Mouse (Mus musculus) cerebellum, adult 2 months (tissue): ENCODE measurements around the gene Smad3.

Experiments
- CTCF ChIP-seq: fragments of 200-500 bp; IDR thresholded peaks from 2 replicates; pipeline ENCODE4 v1.5.1; 2011; ENCODE audit warnings: low read depth, mild to moderate bottlenecking, control low read depth, low read length, moderate library complexity, borderline replicate concordance; ENCODE audit not compliant: insufficient read depth
- POLR2A ChIP-seq: fragments of 200-500 bp; IDR thresholded peaks from 2 replicates; pipeline ENCODE4 v1.6.1; 2011; ENCODE audit warnings: low read length, control low read depth, borderline replicate concordance; ENCODE audit not compliant: insufficient read depth

DNA sequence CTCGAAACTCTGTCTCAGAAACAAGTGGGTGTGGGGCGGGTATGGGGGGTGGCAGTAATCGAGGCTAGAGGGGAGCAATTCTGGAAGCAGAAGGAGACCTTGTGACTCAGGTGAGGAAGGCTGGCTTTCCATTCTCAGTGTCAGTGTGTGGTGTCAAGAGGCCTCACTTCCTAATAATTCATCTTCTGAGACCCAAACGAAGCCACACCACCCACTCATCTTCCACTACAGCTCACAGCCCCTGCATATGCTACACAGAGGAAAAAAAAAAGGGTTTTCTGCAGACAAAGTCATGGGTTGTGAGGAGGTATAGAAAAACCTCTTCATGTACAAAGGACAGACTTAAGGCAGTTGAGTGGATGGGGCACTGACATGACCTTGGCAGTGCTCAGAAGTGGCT lies 39.6 kb downstream of the Smad3 start:
- TF ChIP-seq CTCF (no peak), POLR2A (no peak)
